Mouse (Mus musculus) kidney, embryonic 15.5 days (tissue): ENCODE measurements around the gene Exosc6. TPM values are rescaled to one million over a fixed set of nuclear protein-coding genes. Genes with fewer than 3 reads are reported as not detected.

ENCODE experiments used
- ATAC-seq: fragments of 200-750 bp; cut with Nextera tagmentation; replicated peaks from 2 replicates; pipeline ENCODE4 v1.8.0; 2017; ENCODE audit warnings: moderate TSS enrichment; ENCODE audit not compliant: low FRiP score
- H3K27ac ChIP-seq: fragments of 300-500 bp; sonication (generic); 2 replicates; pipeline ENCODE4 v1.5.1; 2015; ENCODE audit warnings: mild to moderate bottlenecking, inconsistent platforms
- H3K27me3 ChIP-seq: fragments of 300-500 bp; sonication (generic); 2 replicates; pipeline ENCODE4 v1.6.1; 2015; ENCODE audit warnings: inconsistent platforms
- H3K36me3 ChIP-seq: fragments of 300-500 bp; sonication (generic); 2 replicates; pipeline ENCODE4 v1.6.1; 2015; ENCODE audit warnings: inconsistent platforms
- H3K4me1 ChIP-seq: fragments of 300-500 bp; sonication (generic); 2 replicates; pipeline ENCODE4 v1.6.1; 2015; ENCODE audit warnings: inconsistent platforms
- H3K4me2 ChIP-seq: fragments of 300-500 bp; sonication (generic); 2 replicates; pipeline ENCODE4 v1.6.1; 2015; ENCODE audit warnings: moderate library complexity, mild to moderate bottlenecking, inconsistent platforms
- H3K4me3 ChIP-seq: fragments of 300-500 bp; sonication (generic); replicated peaks from 2 replicates; pipeline ENCODE4 v1.5.1; 2015; ENCODE audit warnings: mild to moderate bottlenecking, inconsistent platforms
- H3K9ac ChIP-seq: fragments of 300-500 bp; sonication (generic); 2 replicates; pipeline ENCODE4 v1.6.1; 2015; ENCODE audit warnings: mild to moderate bottlenecking, inconsistent platforms
- H3K9me3 ChIP-seq: fragments of 300-500 bp; sonication (generic); replicated peaks from 2 replicates; pipeline ENCODE4 v1.6.1; 2016; ENCODE audit warnings: inconsistent platforms
- WGBS: fragments of 180-500 bp; shearing (Covaris S2); methylation state at CpG from one replicate; pipeline ENCODE4 v1.1.7; 2015; ENCODE audit warnings: mixed read lengths; 5-methylcytosine and 5-hydroxymethylcytosine counted together
- polyA plus RNA-seq: library from polyadenylated mRNA; unstranded; fragments of >200 nt; fragmentation: Nextera tagmentation; extraction: Ambion mirVana; gene quantifications from 2 replicates; pipeline ENCODE4 v1.2.1, GENCODE M21; 2015

Exosc6 gene
- polyA plus RNA-seq, 1 experiment from 2014 or later, result 24.3 TPM

- no peak for ATAC-seq
- Histone ChIP-seq H3K27ac (no peak overlapping the region), H3K27me3 (no peaks in the 10 kb centered on the region), H3K9me3 (no peaks in the 10 kb centered on the region), H3K4me2 (no peak overlapping the region), H3K4me1 (no peaks in the 10 kb centered on the region), H3K9ac (no peak overlapping the region), H3K36me3 (peaks cover 99% of the 10 kb centered on the region), H3K4me3 (no peak overlapping the region)
- WGBS, result 96% methylated on average over 19 of the region's 19 CpGs
Measured at GRCm38 (mm10) chr8:111042546-111042945, 13.6 kb upstream of the Exosc6 start.

GRCm38 (mm10) chr8:111044003-111044734 lies 12.0 kb upstream of the Exosc6 start:
- no peaks in the 10 kb centered on the region for H3K27me3 ChIP-seq
- H3K27ac ChIP-seq, result no peak overlapping the region
- H3K9ac ChIP-seq, result no peak overlapping the region
- H3K4me1 ChIP-seq, result no peaks in the 10 kb centered on the region
- H3K4me3 ChIP-seq, result no peak overlapping the region
- WGBS, result 49% methylated on average over 2 of the region's 2 CpGs
- H3K9me3 ChIP-seq, result no peaks in the 10 kb centered on the region
- H3K4me2 ChIP-seq, result no peak overlapping the region
- H3K36me3 ChIP-seq, result peaks cover 99% of the 10 kb centered on the region
- no peak for ATAC-seq

- Histone ChIP-seq H3K27ac (no peak overlapping the region), H3K27me3 (no peaks in the 10 kb centered on the region), H3K4me2 (no peak overlapping the region), H3K36me3 (peaks cover 100% of the 10 kb centered on the region), H3K9ac (no peak overlapping the region), H3K9me3 (no peaks in the 10 kb centered on the region), H3K4me1 (no peaks in the 10 kb centered on the region), H3K4me3 (no peak overlapping the region)
- 89% methylated on average over 2 of the region's 2 CpGs for WGBS
- ATAC-seq, result no peak
Measured at GRCm38 (mm10) chr8:111048694-111049093, 7.4 kb upstream of the Exosc6 start.

- H3K4me1 ChIP-seq, result no peaks in the 10 kb centered on the region
Measured at GRCm38 (mm10) chr8:111049106-111049505, 7.0 kb upstream of the Exosc6 start.

GRCm38 (mm10) chr8:111053827-111054518 lies 2.2 kb upstream of the Exosc6 start:
- no peak for ATAC-seq
- H3K9ac ChIP-seq, result no peak overlapping the region
- peaks cover 83% of the 10 kb centered on the region for H3K36me3 ChIP-seq
- H3K4me3 ChIP-seq, result no peak overlapping the region
- no peak overlapping the region for H3K27ac ChIP-seq
- H3K27me3 ChIP-seq, result no peaks in the 10 kb centered on the region
- H3K9me3 ChIP-seq, result no peaks in the 10 kb centered on the region
- H3K4me2 ChIP-seq, result no peak overlapping the region
- 93% methylated on average over 12 of the region's 12 CpGs for WGBS
- peaks cover 19% of the 10 kb centered on the region for H3K4me1 ChIP-seq

More at GRCm38 (mm10) chr8:111049106-111049505, 7.0 kb upstream of the Exosc6 start:
- Histone ChIP-seq H3K4me3 (no peak overlapping the region), H3K27me3 (no peaks in the 10 kb centered on the region), H3K4me2 (no peak overlapping the region), H3K9me3 (no peaks in the 10 kb centered on the region), H3K27ac (no peak overlapping the region), H3K36me3 (peaks cover 100% of the 10 kb centered on the region), H3K9ac (no peak overlapping the region)
- no peak for ATAC-seq
- 96% methylated on average over 7 of the region's 7 CpGs for WGBS

GRCm38 (mm10) chr8:111055031-111055634 lies 1.0 kb upstream of the Exosc6 start:
- H3K4me3 ChIP-seq, result no peak overlapping the region
- H3K4me2 ChIP-seq, result no peak overlapping the region
- H3K36me3 ChIP-seq, result peaks cover 71% of the 10 kb centered on the region
- peaks cover 23% of the 10 kb centered on the region for H3K4me1 ChIP-seq
- H3K9ac ChIP-seq, result no peak overlapping the region
- no peaks in the 10 kb centered on the region for H3K9me3 ChIP-seq
- 88% methylated on average over 17 of the region's 17 CpGs for WGBS
- ATAC-seq, result no peak
- H3K27ac ChIP-seq, result no peak overlapping the region
- no peaks in the 10 kb centered on the region for H3K27me3 ChIP-seq

- Histone ChIP-seq H3K27me3 (no peaks in the 10 kb centered on the region), H3K9ac (peak overlapping the region; percentile 94; the same call in 1 of the 2 replicates), H3K36me3 (peaks cover 66% of the 10 kb centered on the region), H3K4me1 (peaks cover 24% of the 10 kb centered on the region), H3K27ac (peak overlapping the region; percentile 95; the same call in 1 of the 2 replicates), H3K9me3 (no peaks in the 10 kb centered on the region), H3K4me3 (peak overlapping the region; percentile 96), H3K4me2 (peak overlapping the region; percentile 95; the same call in 1 of the 2 replicates)
- ATAC-seq, result no peak
- WGBS, result 68% methylated on average over 2 of the region's 2 CpGs
Measured at GRCm38 (mm10) chr8:111055661-111056060, 478 bp upstream of the Exosc6 start.

GRCm38 (mm10) chr8:111056691-111057293 lies 653 bp downstream of the Exosc6 start:
- peak overlapping the region; percentile 96 for H3K4me3 ChIP-seq
- H3K9me3 ChIP-seq, result no peaks in the 10 kb centered on the region
- WGBS, result under 1% methylated on average over 51 of the region's 63 CpGs

GRCm38 (mm10) chr8:111058946-111059572 lies 2.9 kb downstream of the Exosc6 start:
- ATAC-seq, result no peak
- H3K4me1 ChIP-seq, result peaks cover 45% of the 10 kb centered on the region
- no peak overlapping the region for H3K9ac ChIP-seq
- peaks cover 32% of the 10 kb centered on the region for H3K36me3 ChIP-seq
- H3K9me3 ChIP-seq, result no peaks in the 10 kb centered on the region
- H3K27ac ChIP-seq, result peak overlapping the region; percentile 51; the same call in 1 of the 2 replicates
- H3K4me3 ChIP-seq, result no peak overlapping the region
- WGBS, result 58% methylated on average over 2 of the region's 2 CpGs
- H3K4me2 ChIP-seq, result no peak overlapping the region
- H3K27me3 ChIP-seq, result no peaks in the 10 kb centered on the region

More at GRCm38 (mm10) chr8:111056691-111057293, 653 bp downstream of the Exosc6 start:
- H3K9ac ChIP-seq, result peak overlapping the region; percentile 94
- peaks cover 55% of the 10 kb centered on the region for H3K36me3 ChIP-seq
- peaks cover 35% of the 10 kb centered on the region for H3K4me1 ChIP-seq
- peak overlapping the region; percentile 95 for H3K4me2 ChIP-seq
- peak overlapping the region; percentile 95 for H3K27ac ChIP-seq
- H3K27me3 ChIP-seq, result no peaks in the 10 kb centered on the region
- ATAC-seq, result peak; percentile 76

GRCm38 (mm10) chr8:111061688-111062071 lies 5.5 kb downstream of the Exosc6 start:
- peak overlapping the region; percentile 72 for H3K4me2 ChIP-seq
- H3K9ac ChIP-seq, result peak overlapping the region; percentile 53
- peaks cover 45% of the 10 kb centered on the region for H3K4me1 ChIP-seq
- no peaks in the 10 kb centered on the region for H3K27me3 ChIP-seq
- H3K36me3 ChIP-seq, result peaks cover 13% of the 10 kb centered on the region
- ATAC-seq, result no peak
- H3K9me3 ChIP-seq, result no peaks in the 10 kb centered on the region
- peak overlapping the region; percentile 71 for H3K4me3 ChIP-seq
- 1% methylated on average over 14 of the region's 14 CpGs for whole genome bisulfite sequencing
- peak overlapping the region; percentile 68 for H3K27ac ChIP-seq

- ATAC-seq, result peak; percentile 73
- Histone ChIP-seq H3K9ac (peak overlapping the region; percentile 53), H3K4me1 (peaks cover 41% of the 10 kb centered on the region), H3K27me3 (no peaks in the 10 kb centered on the region), H3K9me3 (no peaks in the 10 kb centered on the region), H3K27ac (peak overlapping the region; percentile 68), H3K4me3 (peak overlapping the region; percentile 71), H3K4me2 (peak overlapping the region; percentile 72), H3K36me3 (peaks cover 13% of the 10 kb centered on the region)
- WGBS, result 1% methylated on average over 27 of the region's 27 CpGs
Measured at GRCm38 (mm10) chr8:111062072-111062757, 6.1 kb downstream of the Exosc6 start.
